Mouse (Mus musculus) kidney, adult 2 months (tissue): ENCODE measurements around the gene Whamm. TPM values are rescaled to one million over a fixed set of nuclear protein-coding genes. Genes with fewer than 3 reads are reported as not detected.

Experiments
- DNase-seq: peaks from one replicate; pipeline ENCODE4 v3.0.0; 2021
- H3K27ac ChIP-seq: fragments of 200-500 bp; 2 replicates; pipeline ENCODE4 v1.5.1; 2012; ENCODE audit warnings: low read depth, low read length, control low read depth, inconsistent platforms; ENCODE audit not compliant: insufficient read depth
- H3K27me3 ChIP-seq: fragments of 200-500 bp; replicated peaks from 2 replicates; pipeline ENCODE4 v1.6.1; 2012; ENCODE audit warnings: mild to moderate bottlenecking, moderate library complexity, low read length, inconsistent platforms; ENCODE audit not compliant: control insufficient read depth, insufficient read depth
- H3K36me3 ChIP-seq: fragments of 200-500 bp; 2 replicates; pipeline ENCODE4 v1.6.1; 2012; ENCODE audit warnings: mild to moderate bottlenecking, moderate library complexity, low read length, inconsistent platforms; ENCODE audit not compliant: control insufficient read depth, insufficient read depth
- H3K4me1 ChIP-seq: fragments of 200-500 bp; 2 replicates; pipeline ENCODE4 v1.6.1; 2011; ENCODE audit warnings: low read length; ENCODE audit not compliant: control insufficient read depth, insufficient read depth
- H3K4me3 ChIP-seq: fragments of 200-500 bp; 2 replicates; pipeline ENCODE4 v1.5.1; 2011; ENCODE audit warnings: mild to moderate bottlenecking, low read depth, low read length, control low read depth; ENCODE audit not compliant: insufficient read depth
- CTCF ChIP-seq: fragments of 200-500 bp; conservative IDR thresholded peaks from 2 replicates; pipeline ENCODE4 v1.5.1; 2011; ENCODE audit warnings: low read depth, mild to moderate bottlenecking, control low read depth, low read length, moderate library complexity, mixed read lengths; ENCODE audit not compliant: insufficient read depth, insufficient read length
- POLR2A ChIP-seq: fragments of 200-500 bp; IDR thresholded peaks from one replicate; pipeline ENCODE4 v1.6.1; 2011; ENCODE audit warnings: low read depth, low read length, control low read depth
- WGBS: fragments of 180-500 bp; shearing (Covaris S2); methylation state at CpG from one replicate; pipeline ENCODE4 v1.1.7; 2018; 5-methylcytosine and 5-hydroxymethylcytosine counted together
- polyA plus RNA-seq: library from polyadenylated mRNA; depleted of rRNA; stranded (reverse); fragments of >200 nt; gene quantifications from 2 replicates; pipeline ENCODE4 v1.2.3, GENCODE M21; 2012

Gene Whamm
- polyA plus RNA-seq, 1 experiment, result 14.1 TPM

GRCm38 (mm10) chr7:81579312-81579711, 8.2 kb downstream of the Whamm start:
- 95% methylated on average over 5 of the region's 5 CpGs for WGBS
- no peak overlapping the region for H3K27ac ChIP-seq
- no peaks in the 10 kb centered on the region for H3K4me1 ChIP-seq
- no peak overlapping the region for H3K4me3 ChIP-seq
- TF ChIP-seq POLR2A (no peak), CTCF (no peak)
- peaks cover 2% of the 10 kb centered on the region; the same call in 1 of the 2 replicates for H3K36me3 ChIP-seq
- no peak for DNase-seq
- H3K27me3 ChIP-seq, result no peaks in the 10 kb centered on the region

- Histone ChIP-seq H3K27ac (no peak overlapping the region), H3K27me3 (no peaks in the 10 kb centered on the region), H3K4me3 (no peak overlapping the region), H3K4me1 (peaks cover 8% of the 10 kb centered on the region; the same call in 1 of the 2 replicates), H3K36me3 (peaks cover 9% of the 10 kb centered on the region)
- 71% methylated on average over 3 of the region's 3 CpGs for WGBS
- TF ChIP-seq POLR2A, result no peak
- TF ChIP-seq CTCF, result no peak
- no peak for DNase-seq
These were observed 12.4 kb downstream of the Whamm start for GRCm38 (mm10) chr7:81583512-81583911.

- DNase-seq, result peak; percentile 60
- H3K27me3 ChIP-seq, result no peaks in the 10 kb centered on the region
- H3K4me1 ChIP-seq, result peaks cover 8% of the 10 kb centered on the region; the same call in 1 of the 2 replicates
- H3K36me3 ChIP-seq, result peaks cover 9% of the 10 kb centered on the region
- 56% methylated on average over 7 of the region's 7 CpGs for WGBS
- H3K27ac ChIP-seq, result peak overlapping the region; percentile 72
- TF ChIP-seq CTCF (no peak), POLR2A (no peak)
- H3K4me3 ChIP-seq, result no peak overlapping the region
These were observed 14.3 kb downstream of the Whamm start for GRCm38 (mm10) chr7:81585326-81585725.

GRCm38 (mm10) chr7:81587238-81587637, 16.2 kb downstream of the Whamm start:
- no peak for DNase-seq
- Histone ChIP-seq H3K4me1 (peaks cover 8% of the 10 kb centered on the region; the same call in 1 of the 2 replicates), H3K4me3 (no peak overlapping the region), H3K27ac (no peak overlapping the region), H3K36me3 (peaks cover 17% of the 10 kb centered on the region), H3K27me3 (no peaks in the 10 kb centered on the region)
- 91% methylated on average over 4 of the region's 4 CpGs for WGBS
- TF ChIP-seq POLR2A (no peak), CTCF (no peak)

- WGBS, result 77% methylated on average over 9 of the region's 9 CpGs
- peaks cover 27% of the 10 kb centered on the region for H3K36me3 ChIP-seq
- 0 out of 2 replicates have a peak, but pooled peaks cover 2% of the 10 kb centered on the region for H3K4me1 ChIP-seq
- no peak for DNase-seq
- no peak for TF ChIP-seq CTCF
- TF ChIP-seq POLR2A, result no peak
- no peaks in the 10 kb centered on the region for H3K27me3 ChIP-seq
- H3K4me3 ChIP-seq, result no peak overlapping the region
- H3K27ac ChIP-seq, result no peak overlapping the region
These were observed 21.6 kb downstream of the Whamm start for GRCm38 (mm10) chr7:81592686-81593085.

- 89% methylated on average over 8 of the region's 8 CpGs for WGBS
- Histone ChIP-seq H3K4me1 (no peaks in the 10 kb centered on the region), H3K27ac (no peak overlapping the region)
These were observed 22.3 kb downstream of the Whamm start for GRCm38 (mm10) chr7:81593387-81593786.

GRCm38 (mm10) chr7:81595056-81595455, 24.0 kb downstream of the Whamm start:
- TF ChIP-seq CTCF (no peak), POLR2A (no peak)
- no peak overlapping the region for H3K27ac ChIP-seq
- no peaks in the 10 kb centered on the region for H3K4me1 ChIP-seq
- no peak overlapping the region for H3K4me3 ChIP-seq
- H3K36me3 ChIP-seq, result peaks cover 27% of the 10 kb centered on the region
- DNase-seq, result no peak
- H3K27me3 ChIP-seq, result no peaks in the 10 kb centered on the region
- WGBS, result 88% methylated on average over 5 of the region's 5 CpGs

More at GRCm38 (mm10) chr7:81593387-81593786, 22.3 kb downstream of the Whamm start:
- no peak for DNase-seq
- Histone ChIP-seq H3K36me3 (peaks cover 27% of the 10 kb centered on the region), H3K27me3 (no peaks in the 10 kb centered on the region), H3K4me3 (no peak overlapping the region)
- TF ChIP-seq POLR2A (no peak), CTCF (no peak)
